Mouse (Mus musculus): ENCODE data around the gene Nek10.
"Not testable (repeated sequence)": the region's sequence is repeated elsewhere in the genome, so short reads cannot be mapped to it uniquely, and the experiment has no call there.

- not testable (repeated sequence) for TF ChIP-seq CTCF (IDR thresholded peaks at IDR 0.05; ENCODE audit: borderline replicate concordance, insufficient read depth, low read length); POLR2A (IDR thresholded peaks at IDR 0.05; ENCODE audit: low read depth, low read length)
Observed at GRCm38 (mm10) chr14:14803115-14803514, at the start of gene Nek10.

All from embryonic fibroblast, embryonic 13.5 days (primary cell).